Mouse (Mus musculus) left cerebral cortex, postnatal 36 days (tissue): ENCODE measurements around the gene Fnd3c2. TPM values are rescaled to one million over a fixed set of nuclear protein-coding genes. Genes with fewer than 3 reads are reported as not detected.
A peak's percentile ranks its signal among the peaks of the same experiment; 100 is the strongest.
"Not testable (repeated sequence)": the region's sequence is repeated elsewhere in the genome, so short reads cannot be mapped to it uniquely, and the experiment has no call there.

Experiments used
- DNase-seq, 2 experiments: peaks; one replicate each; pipeline ENCODE4 v3.0.0; 2021 to 2022; ENCODE audit warnings: low spot score in 2 of 2, mixed read lengths in 1 of 2
- intact Hi-C: fragments of 180-260 bp; cut with DNase I; formaldehyde crosslinking; loops from one replicate; pipeline ENCODE4 v1.15.1; 2025
- total RNA-seq, 2 experiments: library from RNA; stranded (reverse); gene quantifications; 2 replicates each; pipeline ENCODE4 v1.2.3; 2021

Fnd3c2 gene
- total RNA-seq = not detected

DNA sequence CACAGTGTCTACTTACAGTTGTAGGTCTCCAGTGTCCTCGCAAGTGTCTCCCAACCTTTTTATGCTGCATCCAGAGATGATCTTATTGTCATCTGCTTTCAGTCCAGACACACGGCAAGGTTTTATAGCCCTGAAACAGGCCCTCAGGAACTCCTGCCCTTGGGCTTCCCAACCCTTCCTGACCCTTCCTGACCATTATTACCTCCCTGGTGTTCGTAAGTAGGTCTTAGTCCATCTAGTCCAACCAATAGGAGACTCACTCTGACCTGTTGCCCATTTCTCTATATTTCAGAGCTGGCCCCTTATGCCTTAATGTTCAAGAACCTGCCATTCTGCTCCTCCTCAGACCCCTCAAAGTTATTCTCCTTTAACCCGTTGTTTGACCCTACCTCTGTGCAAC is at the start of gene Fnd3c2:
TSS of gene Fnd3c2 (minus strand) at position 101 of the 400 bp plus-strand sequence.
- DNase-seq = no peak
- intact Hi-C loops = no loop called here

DNA sequence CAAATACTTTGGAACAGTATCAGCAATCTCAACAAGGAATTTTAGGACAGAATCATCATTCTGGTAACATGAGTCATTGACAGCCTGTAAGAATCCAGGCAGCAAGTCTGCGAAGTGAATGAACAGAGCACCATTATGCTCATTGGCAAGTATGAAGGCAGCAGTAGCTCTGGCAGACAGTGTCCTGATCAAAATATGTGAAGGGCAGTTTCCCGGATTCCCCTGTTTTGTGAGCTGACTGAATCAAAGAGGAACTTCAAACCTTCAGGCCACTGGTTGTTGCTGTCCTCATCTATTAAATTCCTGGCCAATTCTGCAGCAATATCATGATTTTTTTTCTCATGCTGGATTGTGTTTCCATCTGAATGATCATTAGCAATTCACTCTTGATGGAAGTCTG is 29.3 kb upstream of the Fnd3c2 start:
- no peak for DNase-seq

DNA sequence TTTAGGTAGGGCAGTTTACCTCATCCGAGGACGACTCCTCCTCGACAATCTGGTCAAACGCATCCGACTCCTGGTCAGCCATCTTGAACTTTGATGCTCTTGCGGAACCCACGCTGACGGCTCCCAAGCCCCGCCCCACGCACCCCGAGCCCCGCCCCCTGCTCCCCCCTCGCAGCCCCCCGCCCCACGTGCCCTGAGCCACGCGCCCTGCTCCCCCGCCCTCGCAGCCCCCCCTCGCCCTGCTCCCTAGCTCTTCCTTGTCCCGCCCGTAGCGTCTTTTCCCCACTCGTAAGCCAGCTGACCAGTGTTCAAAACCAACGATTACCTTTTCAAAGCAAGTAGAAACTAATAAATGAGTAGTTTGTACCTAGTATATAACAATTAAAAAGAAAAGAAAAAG is 34.1 kb downstream of the Fnd3c2 start, which contains the start of gene Taf9b:
TSS of gene Taf9b (minus strand) at position 101 of the 400 bp plus-strand sequence.
- intact Hi-C loops = loop anchor here (10.0 kb wide), 1 partner anchor 164 kb away; no protein-coding TSS in a partner anchor
- no peak for DNase-seq

More for the DNA sequence above, 29.3 kb upstream of the Fnd3c2 start:
- intact Hi-C loops = no loop called here

GRCm38 (mm10) chrX:106219171-106220032 is 35.8 kb downstream of the Fnd3c2 start:
- intact Hi-C loops = loop anchor here (10.0 kb wide), 1 partner anchor 165 kb away; no protein-coding TSS in a partner anchor
- peak; percentile 71 to 73 for DNase-seq

- intact Hi-C loops = no loop called here
- DNase-seq = no peak
These were observed 46.1 kb downstream of the Fnd3c2 start for GRCm38 (mm10) chrX:106209100-106209499.

GRCm38 (mm10) chrX:106198904-106199303 is 56.3 kb downstream of the Fnd3c2 start:
- intact Hi-C loops = no loop called here
- no peak for DNase-seq

DNA sequence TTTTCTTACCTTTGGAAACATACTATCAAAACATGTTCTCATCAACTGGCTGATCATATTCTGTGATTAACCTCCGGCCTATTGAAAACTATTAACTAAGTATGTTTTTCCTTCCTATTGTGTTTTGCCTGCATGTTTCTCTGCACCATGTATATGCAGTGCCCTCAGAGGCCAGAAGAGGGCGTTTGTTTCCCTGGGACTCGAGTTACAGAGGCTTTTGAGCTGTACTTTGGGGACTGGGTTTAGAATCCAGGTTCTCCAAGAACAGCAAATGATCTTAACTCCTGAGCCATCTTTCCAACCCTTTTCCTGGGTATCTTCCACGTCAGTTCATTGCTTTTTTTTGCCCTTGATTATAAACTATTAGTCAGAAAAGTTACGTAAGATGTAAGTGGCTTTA is 57.9 kb downstream of the Fnd3c2 start:
- intact Hi-C loops = no loop called here

GRCm38 (mm10) chrX:106194361-106194760 is 60.8 kb downstream of the Fnd3c2 start:
- DNase-seq, intact Hi-C loops: not testable (repeated sequence)

More for the DNA sequence above, 57.9 kb downstream of the Fnd3c2 start:
- DNase-seq = no peak

DNA sequence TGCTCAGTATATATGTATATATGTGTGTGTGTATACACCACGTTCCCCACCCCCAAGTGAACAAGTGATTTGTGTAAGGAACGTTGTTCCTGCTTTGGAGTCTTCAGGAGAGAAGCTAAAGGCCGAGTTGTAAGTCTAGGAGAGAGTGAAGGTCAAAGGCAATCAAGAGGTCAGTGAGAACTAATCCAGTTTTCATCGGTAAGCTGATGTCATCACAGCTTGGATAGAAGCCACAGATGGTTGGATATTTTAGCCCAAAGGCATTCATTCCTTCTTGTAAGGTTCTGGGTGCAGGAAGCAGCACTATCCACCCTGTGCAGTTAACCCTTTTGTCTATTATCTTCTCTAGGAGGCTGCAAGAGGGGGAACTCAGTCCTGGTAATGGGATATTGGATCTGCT is 65.1 kb downstream of the Fnd3c2 start:
- intact Hi-C loops = no loop called here
- DNase-seq = no peak

DNA sequence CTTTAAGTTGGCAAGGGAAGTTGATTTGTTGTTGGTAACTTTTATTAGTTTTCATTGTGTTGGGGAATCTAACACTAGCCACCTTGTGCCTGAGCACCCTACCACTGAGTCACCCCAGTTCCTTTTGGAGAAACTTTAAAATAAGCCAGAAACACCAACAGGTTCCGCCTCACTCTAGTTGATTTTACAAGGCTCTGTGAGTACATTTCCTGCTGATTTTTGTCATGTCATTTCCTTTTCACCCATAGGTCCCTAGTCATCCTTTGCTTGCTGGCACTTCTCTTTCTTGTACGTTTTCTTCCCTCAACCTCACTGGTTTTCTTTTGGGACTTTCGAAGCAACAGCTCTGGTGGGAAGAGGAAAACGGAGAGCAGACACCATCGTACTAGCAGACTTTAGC is 65.8 kb downstream of the Fnd3c2 start:
- no peak for DNase-seq
- intact Hi-C loops = no loop called here

- intact Hi-C loops = no loop called here
- peak; percentile 13 to 15 for DNase-seq
These were observed 67.4 kb downstream of the Fnd3c2 start for GRCm38 (mm10) chrX:106187737-106188136.

GRCm38 (mm10) chrX:106186713-106187649 is 68.2 kb downstream of the Fnd3c2 start, which contains the start of gene Pgk1:
Pgk1 (plus strand) TSS chrX:106187100.
- intact Hi-C loops = no loop called here

GRCm38 (mm10) chrX:106185706-106186105 is 69.5 kb downstream of the Fnd3c2 start:
- intact Hi-C loops = no loop called here

More at GRCm38 (mm10) chrX:106186713-106187649, 68.2 kb downstream of the Fnd3c2 start, which contains the start of gene Pgk1:
- peak; percentile 85 to 86 for DNase-seq

More at GRCm38 (mm10) chrX:106185706-106186105, 69.5 kb downstream of the Fnd3c2 start:
- DNase-seq = no peak

Other genes with a start within 250 kb of the Fnd3c2 start
- 10 to 100 TPM; 13.0 to 14.6 TPM for gene Magt1, start 243.5 kb downstream of the Fnd3c2 start, total RNA-seq
- gene Cox7b, start 239.7 kb downstream of the Fnd3c2 start, total RNA-seq = 100 to 1,000 TPM; 319 to 333 TPM
- gene Atp7a, start 228.1 kb downstream of the Fnd3c2 start, total RNA-seq = 1 to 10 TPM; 6.1 to 7.8 TPM
- 1 to 10 TPM; 1.2 to 1.3 TPM for gene Tlr13, start 112.2 kb downstream of the Fnd3c2 start, total RNA-seq
- gene Pgk1, start 68.3 kb downstream of the Fnd3c2 start, total RNA-seq = 100 to 1,000 TPM; 430 to 470 TPM
- 10 to 100 TPM; 21.9 to 22.3 TPM for gene Taf9b, start 34.2 kb downstream of the Fnd3c2 start, total RNA-seq
- not detected for gene Fndc3c1, start 230.0 kb upstream of the Fnd3c2 start, total RNA-seq